Mouse (Mus musculus): Measurements from ENCODE around the gene Masp1.

The Masp1 gene

DNA sequence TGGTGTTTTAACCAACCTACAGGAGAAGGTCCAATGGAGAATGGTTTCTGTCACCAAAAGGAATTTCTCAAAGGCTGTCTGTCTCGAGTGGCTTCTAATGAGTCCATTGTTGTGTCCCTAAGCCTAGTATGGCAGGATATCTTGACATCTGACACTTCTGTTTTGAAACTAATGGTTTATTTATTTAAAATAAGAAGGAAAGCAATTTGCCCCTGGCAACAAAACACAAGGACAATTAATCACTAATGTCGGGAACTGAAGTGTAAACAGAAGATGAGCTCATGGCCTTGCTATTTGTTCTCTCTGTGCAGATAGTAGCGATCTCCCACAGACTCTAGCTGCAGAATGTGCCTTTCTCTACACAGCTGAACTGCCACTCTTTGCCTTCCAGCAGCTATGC is 23.2 kb downstream of the Masp1 start:
- peak; percentile 81; the same call in 1 of the 2 replicates for TF ChIP-seq GATA4 (IDR thresholded peaks at IDR 0.05; ENCODE audit: insufficient replicate concordance, low read length)

DNA sequence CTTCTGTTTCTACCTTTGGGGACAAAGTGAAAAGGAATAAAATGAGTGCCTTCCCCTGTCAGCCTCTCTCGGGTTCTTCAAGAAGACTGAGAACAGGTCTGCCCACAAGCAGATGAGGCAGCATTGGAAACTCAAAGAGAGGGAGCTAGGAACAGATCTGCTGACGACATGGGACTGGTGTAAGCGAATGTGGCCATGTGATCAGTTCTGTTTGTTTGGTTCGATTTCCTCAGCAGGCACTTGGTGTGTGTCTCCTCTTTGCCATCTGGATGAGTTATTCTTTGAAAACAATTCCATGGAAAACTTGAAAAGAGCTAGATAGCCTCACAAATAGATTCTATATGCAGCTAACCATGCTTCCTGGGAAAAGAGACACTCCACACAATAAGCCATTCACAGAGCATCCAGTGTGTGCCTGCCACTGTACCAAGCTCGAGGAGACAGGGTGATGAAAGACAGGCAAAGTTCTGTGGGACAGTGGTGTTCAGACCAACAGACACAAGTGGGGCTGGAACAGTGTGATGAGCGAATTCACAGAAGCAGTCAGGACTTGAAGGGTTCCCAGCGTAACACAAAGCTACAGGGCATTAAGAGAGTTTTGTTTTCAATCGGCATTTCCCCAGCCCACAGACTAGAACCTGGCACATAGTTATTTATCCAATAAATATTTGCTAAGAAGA is 24.2 kb downstream of the Masp1 start:
- TF ChIP-seq GATA4 (IDR thresholded peaks at IDR 0.05; ENCODE audit: insufficient replicate concordance, low read length): no peak

DNA sequence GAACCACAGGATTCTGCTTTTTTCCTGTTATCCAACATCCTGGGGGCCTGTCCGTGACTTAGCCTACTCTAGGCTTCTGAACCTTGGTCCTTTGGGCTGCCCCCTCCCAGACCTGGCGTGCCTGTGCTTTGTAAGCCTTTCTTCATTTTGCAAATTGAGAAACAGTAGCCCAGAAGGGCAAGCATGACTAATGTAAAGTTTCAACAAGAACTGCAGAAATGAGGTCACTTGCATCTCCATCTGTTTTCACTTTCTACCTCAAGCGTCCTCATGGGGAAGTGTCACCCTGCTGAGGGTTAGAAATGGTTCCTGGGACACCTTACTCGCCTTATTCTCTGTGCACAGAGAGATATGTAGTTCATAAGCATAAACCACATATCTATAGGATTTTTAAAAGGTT is 27.8 kb downstream of the Masp1 start:
- no peak for TF ChIP-seq GATA4 (IDR thresholded peaks at IDR 0.05; ENCODE audit: insufficient replicate concordance, low read length)

DNA sequence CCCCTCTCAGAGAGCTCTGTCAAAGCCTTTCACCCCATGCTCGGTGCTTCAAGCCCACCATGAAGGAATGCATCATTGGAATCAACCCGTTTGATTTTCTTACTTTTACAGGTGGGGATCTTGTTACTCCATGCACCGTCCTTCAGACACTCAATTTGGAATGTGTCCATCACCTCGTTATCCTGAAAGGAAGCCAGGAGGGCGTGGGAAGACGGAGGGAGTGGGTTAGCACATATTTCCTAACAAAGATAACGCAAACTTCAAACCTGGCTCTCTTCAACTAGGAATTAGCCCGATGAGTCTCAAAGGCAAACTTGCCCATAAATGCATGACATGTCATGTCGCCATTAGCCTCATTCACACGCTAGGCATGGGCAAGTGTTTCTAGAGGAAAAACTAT is 37.3 kb downstream of the Masp1 start:
- no peak for TF ChIP-seq GATA4 (IDR thresholded peaks at IDR 0.05; ENCODE audit: insufficient replicate concordance, low read length)

DNA sequence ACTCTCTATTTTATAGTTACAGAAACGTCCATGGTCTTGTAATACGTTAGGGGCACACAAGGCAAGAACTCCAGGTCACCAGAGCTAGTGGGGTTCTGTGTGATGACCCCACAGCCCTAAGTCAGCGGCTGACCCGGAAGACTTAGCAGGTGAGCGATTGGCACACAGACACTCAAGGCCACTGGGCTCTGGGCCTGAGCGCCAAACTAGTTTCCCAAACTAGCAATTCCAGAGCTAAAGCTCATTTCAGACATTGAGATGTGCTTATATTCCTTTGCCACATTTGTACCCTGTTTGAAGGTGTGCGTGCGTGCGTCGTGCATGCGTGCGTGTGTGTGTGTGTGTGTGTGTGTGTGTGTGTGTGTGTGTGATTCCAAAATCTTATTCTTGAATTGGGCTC is 37.8 kb downstream of the Masp1 start:
- no peak for TF ChIP-seq GATA4 (IDR thresholded peaks at IDR 0.05; ENCODE audit: insufficient replicate concordance, low read length)

DNA sequence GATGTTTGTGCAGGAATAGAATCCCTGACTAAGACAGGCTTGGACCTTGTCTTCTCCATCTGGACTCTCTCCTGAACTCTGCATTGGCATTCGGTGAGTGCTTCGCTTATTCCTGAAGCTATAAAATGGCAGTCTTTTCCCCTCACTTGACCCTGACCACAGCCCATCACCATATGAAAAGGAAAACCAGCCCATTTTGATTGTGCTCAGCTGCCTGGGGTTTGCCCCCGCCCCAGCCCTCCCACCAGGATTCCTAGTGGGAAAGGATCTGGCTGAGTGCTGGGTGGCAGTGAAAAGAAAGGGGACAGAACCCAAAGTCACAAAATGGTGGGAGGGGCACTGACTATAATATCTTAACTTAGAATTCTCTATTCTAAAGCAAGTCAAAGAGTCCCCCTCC is 38.4 kb downstream of the Masp1 start:
- no peak for TF ChIP-seq GATA4 (IDR thresholded peaks at IDR 0.05; ENCODE audit: insufficient replicate concordance, low read length)

DNA sequence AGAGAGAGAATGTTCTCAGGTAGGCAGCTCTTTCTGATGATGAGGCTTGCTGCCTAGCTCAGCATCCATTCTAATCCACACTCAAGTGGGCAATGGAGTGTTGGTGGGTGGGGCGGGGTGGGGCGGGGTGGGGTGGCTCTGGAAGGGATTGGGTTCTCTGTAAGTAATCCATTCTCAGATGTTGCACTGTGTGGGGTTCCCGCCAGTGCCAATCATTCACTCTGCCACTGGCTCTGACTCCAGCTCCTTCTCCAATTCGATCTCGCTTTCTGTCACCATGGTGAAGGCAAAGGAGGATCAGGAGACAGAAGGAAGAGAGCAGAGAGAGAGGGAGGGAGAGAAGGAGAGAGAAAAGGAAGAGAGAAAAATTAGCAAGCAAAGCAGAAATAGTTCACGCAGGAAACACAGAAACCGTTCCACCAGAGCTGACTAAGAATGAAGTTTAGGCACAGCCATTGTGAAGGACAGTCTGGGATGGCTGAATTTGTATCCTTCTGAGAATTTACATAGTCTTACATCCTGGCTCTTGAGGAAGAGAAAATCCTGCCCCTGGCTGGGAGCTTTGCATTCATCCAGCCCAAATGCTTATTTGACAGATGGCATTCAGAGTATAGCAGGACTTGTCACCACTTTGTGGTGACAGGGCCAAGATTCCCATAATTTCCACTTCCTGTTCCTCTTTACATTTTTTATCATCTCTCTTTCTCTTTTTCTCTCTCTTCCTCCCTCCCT is 40.6 kb downstream of the Masp1 start:
- TF ChIP-seq GATA4 (IDR thresholded peaks at IDR 0.05; ENCODE audit: insufficient replicate concordance, low read length): no peak

DNA sequence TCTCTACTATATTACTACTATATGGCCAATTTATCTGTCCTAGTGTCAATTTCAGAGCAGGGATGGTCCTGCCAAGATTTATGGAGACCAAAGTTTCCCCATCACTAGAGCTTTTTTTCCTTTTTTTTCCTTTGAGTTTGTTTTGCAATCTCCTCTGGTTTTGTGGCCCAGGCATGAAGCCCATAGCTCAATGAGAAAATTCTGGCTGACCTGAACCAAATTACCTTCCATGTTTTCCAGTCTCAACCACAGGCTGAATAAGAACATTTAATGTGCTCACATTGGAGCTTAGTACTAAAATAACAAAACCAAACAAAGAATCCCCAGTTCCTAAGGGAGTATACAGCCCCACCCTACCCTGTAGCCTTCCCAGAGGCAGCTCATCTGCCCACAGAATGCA is 44.0 kb downstream of the Masp1 start:
- TF ChIP-seq GATA4 (IDR thresholded peaks at IDR 0.05; ENCODE audit: insufficient replicate concordance, low read length): no peak

DNA sequence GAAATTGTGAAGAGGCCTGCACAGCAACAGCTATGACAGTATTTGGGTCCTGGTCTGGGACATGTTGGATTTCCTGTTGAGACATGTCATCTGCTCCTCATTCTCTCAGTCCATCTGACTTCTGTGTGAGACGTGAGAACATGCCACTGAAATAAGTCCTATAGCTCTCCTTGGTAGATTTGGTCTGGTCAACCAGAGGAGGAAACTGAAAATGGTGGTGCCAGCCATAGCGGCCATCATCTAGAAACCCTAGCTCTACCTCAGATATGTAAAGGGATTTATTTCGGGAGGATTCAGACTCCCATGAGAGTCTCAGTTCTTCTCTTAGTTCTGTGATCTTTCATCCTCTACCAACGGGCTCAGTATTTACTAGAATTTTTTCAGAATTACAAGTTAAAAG is 45.0 kb downstream of the Masp1 start:
- no peak for TF ChIP-seq GATA4 (IDR thresholded peaks at IDR 0.05; ENCODE audit: insufficient replicate concordance, low read length)

DNA sequence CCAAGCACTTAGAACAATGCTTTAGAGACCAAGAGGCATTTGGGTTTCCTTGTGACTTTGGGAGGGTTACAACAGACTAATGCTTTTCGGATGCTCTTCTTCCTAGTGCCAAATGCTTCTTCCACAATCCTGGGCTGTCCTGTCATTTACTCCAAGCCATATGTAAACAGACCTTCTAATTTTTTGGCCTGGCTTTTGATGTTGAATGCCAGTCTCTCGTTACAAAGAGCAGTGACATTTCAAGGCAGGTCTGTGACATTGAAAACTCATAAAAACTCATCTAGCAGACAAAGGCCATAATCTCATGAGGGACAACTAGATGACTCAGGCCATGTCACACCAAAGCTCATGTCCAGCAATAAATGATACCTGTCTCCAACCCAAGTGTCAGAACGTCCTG is 48.6 kb downstream of the Masp1 start:
- no peak for TF ChIP-seq GATA4 (IDR thresholded peaks at IDR 0.05; ENCODE audit: insufficient replicate concordance, low read length)

DNA sequence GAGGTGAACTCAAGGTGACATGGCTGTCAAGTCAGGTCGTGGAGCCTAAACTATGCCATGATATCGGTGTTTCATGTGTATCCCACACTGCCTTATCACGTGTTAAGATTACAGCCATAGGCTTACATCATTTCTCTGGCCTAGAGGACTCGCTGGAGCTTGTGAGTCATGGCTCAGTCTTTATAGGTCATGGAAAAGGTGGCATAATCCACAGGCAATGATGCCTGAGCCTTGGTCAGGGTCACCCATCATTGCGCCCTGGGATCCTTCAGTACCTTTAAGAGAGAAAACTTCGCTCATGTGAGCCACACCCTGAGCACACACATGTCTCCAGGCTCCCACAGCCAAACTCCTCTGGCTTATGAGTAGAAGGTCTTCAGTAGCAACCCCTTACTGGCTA is 49.1 kb downstream of the Masp1 start:
- no peak for TF ChIP-seq GATA4 (IDR thresholded peaks at IDR 0.05; ENCODE audit: insufficient replicate concordance, low read length)

DNA sequence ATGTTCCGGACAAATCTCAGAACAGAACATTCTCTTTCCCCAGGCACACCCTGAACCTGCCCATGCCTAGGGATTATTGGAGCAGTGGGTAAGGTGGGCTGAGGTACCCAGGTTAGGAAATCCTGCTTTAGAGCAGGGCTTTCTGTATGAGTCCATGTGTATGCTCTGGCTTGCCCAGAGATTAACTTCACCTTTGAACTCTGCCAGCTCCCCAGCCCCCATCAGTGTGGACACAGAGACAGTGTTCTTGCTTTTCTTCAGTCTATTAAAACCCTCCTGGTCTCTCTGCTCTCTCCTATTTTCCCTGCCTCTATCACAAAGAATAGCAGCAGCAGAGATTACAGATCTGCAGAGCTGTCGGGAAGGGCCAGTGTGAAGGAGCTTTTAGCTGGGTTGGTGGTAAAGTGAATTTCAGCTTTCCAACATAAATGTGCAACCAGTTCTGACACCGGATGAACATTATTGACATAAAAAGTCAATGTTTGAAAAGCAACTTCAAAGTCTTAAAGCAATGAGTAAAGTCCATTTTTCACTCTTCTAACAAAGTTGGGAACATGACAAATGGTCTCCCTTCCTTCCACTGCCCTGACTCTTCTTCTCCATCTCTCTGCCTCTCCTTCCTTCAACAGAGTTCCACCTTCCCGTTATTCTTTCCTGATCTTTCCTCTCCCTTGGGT is 56.8 kb downstream of the Masp1 start:
- TF ChIP-seq GATA4 (IDR thresholded peaks at IDR 0.05; ENCODE audit: insufficient replicate concordance, low read length): no peak

DNA sequence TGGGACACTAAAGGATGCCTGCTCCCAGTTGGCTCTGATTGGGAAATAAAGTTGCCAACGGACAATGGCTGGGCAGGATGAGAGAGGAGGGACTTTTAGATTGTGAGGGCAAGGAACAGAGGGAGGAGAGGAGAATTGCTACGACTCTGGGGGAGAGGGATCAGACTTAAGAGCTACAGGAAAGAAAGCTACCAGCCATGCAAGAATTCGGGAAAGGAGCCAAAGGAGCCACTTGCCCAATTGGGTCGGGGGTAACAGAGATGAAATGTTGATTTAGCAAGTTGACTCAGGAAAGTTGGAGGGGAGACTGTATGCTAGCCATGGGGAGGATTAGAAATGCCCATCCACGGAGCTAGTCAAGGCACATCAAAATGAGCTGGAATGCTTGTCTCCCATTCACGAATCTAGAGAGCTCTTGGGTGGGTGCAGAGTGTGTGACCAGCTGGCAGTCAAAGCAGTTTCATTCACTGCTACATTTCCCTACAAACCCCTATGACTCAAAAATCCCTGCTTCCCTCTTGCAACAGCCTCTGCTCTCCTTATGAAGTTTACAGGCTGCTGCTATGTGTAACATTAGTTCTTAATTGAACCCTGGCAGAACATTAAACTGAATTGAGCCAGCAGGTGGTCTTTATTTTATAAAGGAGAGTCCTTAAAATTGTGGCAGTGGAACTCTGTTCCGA is 61.6 kb downstream of the Masp1 start:
- no peak for TF ChIP-seq GATA4 (IDR thresholded peaks at IDR 0.05; ENCODE audit: insufficient replicate concordance, low read length)

DNA sequence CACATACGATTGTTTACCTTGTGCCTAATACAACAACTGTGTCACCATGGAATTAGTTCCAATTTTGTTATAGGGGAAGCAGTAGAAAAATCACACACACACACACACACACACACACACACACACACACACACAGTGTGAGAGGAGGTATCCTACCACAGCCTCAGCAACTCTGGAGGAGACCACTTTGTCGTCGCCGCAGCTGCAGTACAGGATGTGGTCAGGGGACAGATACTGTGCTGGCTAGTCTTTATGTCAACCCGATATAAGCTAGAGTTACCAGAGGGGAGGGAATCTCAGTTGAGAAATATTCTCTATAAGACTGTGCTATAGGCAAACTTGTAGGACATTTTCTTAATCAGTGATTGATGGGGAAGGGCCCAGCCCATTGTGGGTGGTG is 63.3 kb downstream of the Masp1 start:
- TF ChIP-seq GATA4 (IDR thresholded peaks at IDR 0.05; ENCODE audit: insufficient replicate concordance, low read length): no peak

DNA sequence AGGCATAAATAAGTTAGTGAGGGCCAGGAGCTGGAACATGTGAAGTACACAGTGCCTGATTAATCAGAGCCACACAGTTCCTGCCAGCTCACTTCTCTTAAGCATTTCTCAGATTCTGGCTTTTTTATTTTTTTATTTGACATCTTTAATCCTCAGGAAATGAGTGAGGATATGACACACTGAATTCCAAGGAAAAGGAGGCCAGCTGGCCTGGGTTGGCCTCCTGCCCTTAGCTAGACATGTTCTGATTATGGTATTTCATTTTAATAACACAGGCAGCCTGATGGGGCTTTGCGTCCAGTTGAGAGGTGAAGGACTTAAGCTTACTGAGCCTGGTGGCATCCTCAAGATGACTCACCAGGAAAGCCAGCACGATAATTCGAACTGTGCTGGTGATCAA is 64.1 kb downstream of the Masp1 start:
- TF ChIP-seq GATA4 (IDR thresholded peaks at IDR 0.05; ENCODE audit: insufficient replicate concordance, low read length): peak; percentile 59; the same call in 1 of the 2 replicates

DNA sequence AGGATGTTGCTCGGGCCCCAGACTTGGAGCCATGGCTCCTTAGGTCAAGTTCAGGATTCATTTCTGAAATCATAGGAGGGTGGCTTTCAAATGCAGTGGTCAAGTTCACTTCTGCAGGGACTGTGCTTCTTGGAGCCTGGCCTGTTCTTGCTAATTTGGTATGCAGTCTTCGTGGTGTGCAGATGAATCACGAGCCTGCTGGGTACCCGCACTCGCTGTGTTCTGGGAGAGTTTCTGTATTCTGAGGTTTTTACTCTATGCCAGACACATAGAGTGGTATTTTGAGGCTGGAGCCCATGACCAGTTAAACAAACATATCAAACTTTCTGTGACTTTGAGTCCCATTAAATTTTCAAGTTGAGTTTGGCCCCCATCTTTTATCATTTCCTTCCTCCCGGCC is 66.2 kb downstream of the Masp1 start:
- TF ChIP-seq GATA4 (IDR thresholded peaks at IDR 0.05; ENCODE audit: insufficient replicate concordance, low read length): no peak

All from liver, adult (tissue).